Mouse (Mus musculus): Measurements from ENCODE around the gene Ctse. TPM values are rescaled to one million over a fixed set of nuclear protein-coding genes. Genes with fewer than 3 reads are reported as not detected.
"Not testable (repeated sequence)": the region's sequence is repeated elsewhere in the genome, so short reads cannot be mapped to it uniquely, and the experiment has no call there.

The Ctse gene
- polyA plus RNA-seq, 1 experiment from 2014 or later = 25.2 TPM

- no peaks in the 10 kb centered on the region for H3K9me3 ChIP-seq (replicated peaks)
- H3K4me3 ChIP-seq (replicated peaks) = no peak overlapping the region
- H3K27ac ChIP-seq (replicated peaks) = no peak overlapping the region
- H3K4me2 ChIP-seq = no peak overlapping the region
- H3K4me1 ChIP-seq (replicated peaks) = peaks cover 44% of the 10 kb centered on the region
- no peaks in the 10 kb centered on the region for H3K27me3 ChIP-seq
- H3K9ac ChIP-seq = no peak overlapping the region
- H3K36me3 ChIP-seq (replicated peaks) = no peaks in the 10 kb centered on the region
- WGBS (ENCODE audit: insufficient replicate concordance) = 69% methylated on average over 7 of the region's 7 CpGs
- no peak for ATAC-seq (ENCODE audit: insufficient read depth)
These were observed 18.8 kb upstream of the Ctse start for GRCm38 (mm10) chr1:131619348-131619747.

- H3K36me3 ChIP-seq (replicated peaks) = no peaks in the 10 kb centered on the region
- no peak overlapping the region for H3K27ac ChIP-seq (replicated peaks)
- peaks cover 13% of the 10 kb centered on the region; the same call in 1 of the 2 replicates for H3K4me1 ChIP-seq (replicated peaks)
- H3K4me2 ChIP-seq = no peak overlapping the region
- H3K4me3 ChIP-seq (replicated peaks) = no peak overlapping the region
- no peak overlapping the region for H3K9ac ChIP-seq
- H3K27me3 ChIP-seq = no peaks in the 10 kb centered on the region
- WGBS (ENCODE audit: insufficient replicate concordance) = 66% methylated on average over 3 of the region's 3 CpGs
- no peak for ATAC-seq (ENCODE audit: insufficient read depth)
- no peaks in the 10 kb centered on the region for H3K9me3 ChIP-seq (replicated peaks)
These were observed 14.5 kb upstream of the Ctse start for GRCm38 (mm10) chr1:131623644-131624043.

- 46% methylated on average over 3 of the region's 3 CpGs for WGBS (ENCODE audit: insufficient replicate concordance)
- no peak overlapping the region for H3K4me3 ChIP-seq (replicated peaks)
- H3K4me2 ChIP-seq = no peak overlapping the region
- no peak overlapping the region for H3K27ac ChIP-seq (replicated peaks)
- no peak overlapping the region for H3K9ac ChIP-seq
- H3K4me1 ChIP-seq (replicated peaks) = peaks cover 13% of the 10 kb centered on the region; the same call in 1 of the 2 replicates
- ATAC-seq (ENCODE audit: insufficient read depth) = no peak
- no peaks in the 10 kb centered on the region for H3K27me3 ChIP-seq
- no peaks in the 10 kb centered on the region for H3K9me3 ChIP-seq (replicated peaks)
- H3K36me3 ChIP-seq (replicated peaks) = no peaks in the 10 kb centered on the region
These were observed 13.8 kb upstream of the Ctse start for GRCm38 (mm10) chr1:131624175-131624835.

DNA sequence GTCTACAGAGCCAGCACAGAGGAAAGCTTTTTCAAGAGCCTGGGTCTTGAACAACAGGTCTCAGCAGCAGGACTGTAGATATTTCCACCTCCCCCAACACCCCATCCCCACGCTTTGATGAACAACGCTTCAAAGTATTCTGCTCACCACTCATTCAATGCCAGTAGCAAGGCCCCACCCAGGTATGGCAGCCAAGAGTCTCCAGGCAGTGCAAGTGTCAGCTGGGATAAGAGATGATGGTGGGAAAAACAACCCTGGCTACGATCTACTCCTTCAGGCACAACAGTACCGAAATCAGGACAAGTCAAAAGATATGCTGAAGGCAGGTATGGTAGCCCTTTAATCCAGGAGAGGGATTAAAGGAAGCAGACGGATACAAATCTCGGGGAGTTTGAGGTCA lies 11.9 kb upstream of the Ctse start:
- H3K9ac ChIP-seq = no peak overlapping the region
- H3K4me2 ChIP-seq = no peak overlapping the region
- 0 out of 2 replicates have a peak, but pooled peaks cover 2% of the 10 kb centered on the region for H3K4me1 ChIP-seq (replicated peaks)
- 73% methylated on average over 6 of the region's 6 CpGs for WGBS (ENCODE audit: insufficient replicate concordance)
- H3K27me3 ChIP-seq = no peaks in the 10 kb centered on the region
- H3K27ac ChIP-seq (replicated peaks) = no peak overlapping the region
- H3K9me3 ChIP-seq (replicated peaks) = no peaks in the 10 kb centered on the region
- H3K36me3 ChIP-seq (replicated peaks) = no peaks in the 10 kb centered on the region
- ATAC-seq (ENCODE audit: insufficient read depth) = no peak
- no peak overlapping the region for H3K4me3 ChIP-seq (replicated peaks)

GRCm38 (mm10) chr1:131632216-131632615 lies 5.9 kb upstream of the Ctse start:
- not testable (repeated sequence) for H3K36me3 ChIP-seq (replicated peaks); H3K4me3 ChIP-seq (replicated peaks); H3K4me1 ChIP-seq (replicated peaks); H3K27ac ChIP-seq (replicated peaks); H3K27me3 ChIP-seq; ATAC-seq (ENCODE audit: insufficient read depth); H3K4me2 ChIP-seq; H3K9ac ChIP-seq; H3K9me3 ChIP-seq (replicated peaks)
- WGBS (ENCODE audit: insufficient replicate concordance) = 80% methylated on average over 6 of the region's 6 CpGs

DNA sequence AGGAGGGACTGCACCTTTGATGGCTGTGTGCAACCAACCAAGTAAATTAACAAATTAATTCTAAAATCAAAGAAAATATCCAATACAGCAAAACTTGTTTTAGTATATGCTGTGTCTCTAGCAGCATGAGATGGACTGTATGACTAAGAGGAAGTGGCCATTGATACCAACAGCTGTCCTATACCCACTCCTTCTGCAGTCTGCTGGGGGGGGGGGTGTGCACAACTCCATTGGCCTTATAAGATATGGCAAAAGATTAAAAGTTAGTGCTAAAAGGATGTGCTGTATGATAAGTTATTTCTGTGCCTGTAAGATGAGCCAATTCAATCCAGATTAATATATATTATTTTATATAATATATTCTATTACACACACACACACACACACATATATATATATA lies 3.6 kb upstream of the Ctse start:
- no peak overlapping the region for H3K4me2 ChIP-seq
- ATAC-seq (ENCODE audit: insufficient read depth) = no peak
- H3K4me1 ChIP-seq (replicated peaks) = peaks cover 14% of the 10 kb centered on the region
- no peaks in the 10 kb centered on the region for H3K27me3 ChIP-seq
- no peaks in the 10 kb centered on the region for H3K9me3 ChIP-seq (replicated peaks)
- no peaks in the 10 kb centered on the region for H3K36me3 ChIP-seq (replicated peaks)
- H3K27ac ChIP-seq (replicated peaks) = no peak overlapping the region
- no peak overlapping the region for H3K9ac ChIP-seq
- no peak overlapping the region for H3K4me3 ChIP-seq (replicated peaks)

GRCm38 (mm10) chr1:131638541-131639421 lies 675 bp downstream of the Ctse start:
- Histone ChIP-seq H3K4me3 (replicated peaks) (peak overlapping the region; percentile 66), H3K27ac (replicated peaks) (peak overlapping the region; percentile 92), H3K4me1 (replicated peaks) (peaks cover 24% of the 10 kb centered on the region), H3K36me3 (replicated peaks) (peaks cover 15% of the 10 kb centered on the region), H3K27me3 (no peaks in the 10 kb centered on the region), H3K9me3 (replicated peaks) (0 out of 2 replicates have a peak, but pooled peaks cover 4% of the 10 kb centered on the region), H3K9ac (peak overlapping the region; percentile 58), H3K4me2 (peak overlapping the region; percentile 67)
- 28% methylated on average over 9 of the region's 9 CpGs for WGBS (ENCODE audit: insufficient replicate concordance)
- peak; percentile 45 for ATAC-seq (ENCODE audit: insufficient read depth)

DNA sequence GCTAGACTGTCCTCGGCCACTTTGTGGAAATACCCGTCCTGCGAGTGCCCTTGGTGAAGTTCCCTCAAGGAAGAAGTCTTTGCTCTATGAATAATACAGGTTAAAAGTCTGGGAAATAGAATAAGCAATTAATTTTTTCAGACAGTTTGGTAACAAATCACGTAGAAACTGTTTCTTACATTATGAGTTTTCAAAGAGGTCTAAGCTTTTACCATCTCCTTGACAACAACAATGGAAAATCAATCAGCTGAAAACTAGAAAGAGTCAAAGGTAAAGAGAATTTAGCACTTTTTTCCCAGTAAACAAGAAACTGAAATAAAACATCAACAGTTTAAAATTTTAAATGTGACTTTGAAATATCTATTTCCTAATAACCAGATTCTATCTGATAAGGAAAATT lies 2.0 kb downstream of the Ctse start:
- Histone ChIP-seq H3K4me2 (peak overlapping the region; percentile 59), H3K27me3 (no peaks in the 10 kb centered on the region), H3K9me3 (replicated peaks) (0 out of 2 replicates have a peak, but pooled peaks cover 4% of the 10 kb centered on the region), H3K9ac (0 out of 2 replicates have a peak overlapping the region, but pooled peaks have one; percentile 27), H3K4me1 (replicated peaks) (peaks cover 24% of the 10 kb centered on the region), H3K36me3 (replicated peaks) (peaks cover 15% of the 10 kb centered on the region), H3K4me3 (replicated peaks) (peak overlapping the region; percentile 47), H3K27ac (replicated peaks) (peak overlapping the region; percentile 57)
- ATAC-seq (ENCODE audit: insufficient read depth) = no peak
- WGBS (ENCODE audit: insufficient replicate concordance) = 85% methylated on average over 4 of the region's 4 CpGs

DNA sequence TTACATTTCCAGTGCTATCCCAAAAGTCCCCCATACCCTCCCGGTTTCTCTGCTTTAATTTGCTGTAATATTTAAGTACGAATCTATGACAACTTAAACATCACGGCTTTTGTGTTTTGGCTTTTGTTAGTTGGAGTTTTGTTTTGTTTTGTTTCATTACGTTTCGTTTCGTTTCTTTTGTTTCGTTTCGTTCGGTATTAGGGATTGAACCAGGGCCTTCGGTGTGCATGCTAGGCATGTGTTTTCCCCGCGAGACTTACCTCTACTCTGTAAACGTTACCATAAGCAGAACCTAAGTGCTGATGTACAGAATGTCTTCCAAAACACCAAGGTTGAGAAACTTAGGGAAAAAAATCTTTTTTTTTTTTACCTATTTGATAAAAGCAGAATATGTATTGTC lies 3.5 kb downstream of the Ctse start:
- Histone ChIP-seq H3K9ac (no peak overlapping the region), H3K27me3 (no peaks in the 10 kb centered on the region), H3K4me3 (replicated peaks) (no peak overlapping the region), H3K9me3 (replicated peaks) (0 out of 2 replicates have a peak, but pooled peaks cover 4% of the 10 kb centered on the region), H3K27ac (replicated peaks) (no peak overlapping the region), H3K4me2 (0 out of 2 replicates have a peak overlapping the region, but pooled peaks have one; percentile 3), H3K4me1 (replicated peaks) (peaks cover 23% of the 10 kb centered on the region), H3K36me3 (replicated peaks) (peaks cover 20% of the 10 kb centered on the region)
- 93% methylated on average over 13 of the region's 13 CpGs for WGBS (ENCODE audit: insufficient replicate concordance)
- no peak for ATAC-seq (ENCODE audit: insufficient read depth)

- Histone ChIP-seq H3K27ac (replicated peaks) (no peak overlapping the region), H3K4me2 (peak overlapping the region; percentile 32), H3K4me1 (replicated peaks) (peaks cover 16% of the 10 kb centered on the region), H3K36me3 (replicated peaks) (peaks cover 21% of the 10 kb centered on the region), H3K4me3 (replicated peaks) (0 out of 2 replicates have a peak overlapping the region, but pooled peaks have one; percentile 0), H3K9ac (no peak overlapping the region), H3K9me3 (replicated peaks) (0 out of 2 replicates have a peak, but pooled peaks cover 4% of the 10 kb centered on the region), H3K27me3 (no peaks in the 10 kb centered on the region)
- 82% methylated on average over 2 of the region's 2 CpGs for WGBS (ENCODE audit: insufficient replicate concordance)
- ATAC-seq (ENCODE audit: insufficient read depth) = no peak
These were observed 4.1 kb downstream of the Ctse start for GRCm38 (mm10) chr1:131642251-131642650.

Measured in liver, embryonic 15.5 days (tissue).